Mouse (Mus musculus): Measurements from ENCODE around the gene Asic2.

Asic2 gene

DNA sequence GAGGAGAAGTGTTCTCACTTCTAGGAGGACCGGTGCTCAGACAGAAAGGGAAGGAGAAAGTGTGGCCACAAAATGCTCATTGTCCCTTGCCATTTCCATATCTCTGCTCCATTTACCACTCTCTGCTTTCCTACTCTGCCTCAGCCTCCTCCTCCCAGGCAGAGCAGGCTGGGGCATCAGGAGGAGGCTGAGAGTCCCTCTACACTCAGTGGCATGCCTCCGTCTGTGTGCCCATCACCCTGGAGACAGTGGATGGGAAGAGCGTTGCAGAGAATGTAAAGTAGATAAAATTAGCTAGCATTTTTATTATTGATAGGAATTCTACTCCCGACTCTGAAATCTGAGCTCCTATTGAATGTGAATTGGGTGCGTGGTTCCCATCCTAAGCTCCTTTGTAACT is 984.7 kb downstream of the Asic2 start:
- WGBS: 57% methylated on average over 5 of the region's 5 CpGs

DNA sequence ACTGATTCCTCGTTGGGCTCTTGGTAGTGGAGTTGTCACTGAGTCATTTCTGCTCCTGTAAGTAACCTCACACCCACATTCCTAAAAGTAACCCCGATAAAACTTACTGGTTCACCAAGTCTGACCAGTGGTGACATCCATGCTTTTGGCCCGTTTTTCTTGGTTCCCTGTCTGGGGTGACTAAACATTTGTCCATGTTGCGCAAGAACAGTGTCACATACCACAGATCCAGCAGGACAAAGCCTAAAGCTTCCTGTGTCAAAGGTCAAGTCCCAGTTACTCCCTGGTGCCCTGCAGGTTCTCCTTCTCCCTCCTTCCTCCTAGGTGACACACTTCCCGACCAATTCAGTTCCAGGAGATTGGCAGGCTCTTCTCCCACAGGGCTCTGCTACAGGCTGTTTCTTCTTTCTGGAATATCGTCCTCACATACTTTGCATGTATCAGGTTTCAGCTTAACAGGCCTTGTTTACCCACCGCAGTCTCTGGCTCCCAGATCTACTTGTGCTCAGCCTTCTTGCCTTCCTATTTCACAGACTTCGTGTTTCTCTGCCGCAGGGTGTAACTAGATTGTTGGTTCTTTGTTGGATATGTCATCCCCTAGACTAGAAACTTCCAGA is 991.9 kb downstream of the Asic2 start:
- 72% methylated on average over 9 of the region's 9 CpGs for WGBS

DNA sequence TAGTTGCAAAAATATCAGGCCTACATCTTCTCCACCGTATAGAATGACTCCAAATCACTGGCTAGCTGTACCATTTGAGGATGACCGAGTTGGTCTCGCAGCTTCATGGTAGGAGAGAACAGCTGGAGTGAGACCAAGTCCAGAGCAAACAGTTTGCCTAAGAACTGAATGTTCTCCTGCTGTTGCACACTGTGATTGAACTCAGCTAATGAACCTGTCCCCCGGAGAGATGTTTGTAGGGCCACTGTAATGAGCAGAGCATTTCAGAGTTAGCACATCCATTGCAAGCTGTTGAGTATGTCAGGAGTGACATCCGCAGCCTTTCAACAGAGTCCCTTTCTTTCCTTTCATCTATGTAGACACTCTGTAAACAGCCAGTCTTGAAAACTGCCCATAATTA is 993.6 kb downstream of the Asic2 start:
- WGBS: 61% methylated on average over 5 of the region's 5 CpGs

DNA sequence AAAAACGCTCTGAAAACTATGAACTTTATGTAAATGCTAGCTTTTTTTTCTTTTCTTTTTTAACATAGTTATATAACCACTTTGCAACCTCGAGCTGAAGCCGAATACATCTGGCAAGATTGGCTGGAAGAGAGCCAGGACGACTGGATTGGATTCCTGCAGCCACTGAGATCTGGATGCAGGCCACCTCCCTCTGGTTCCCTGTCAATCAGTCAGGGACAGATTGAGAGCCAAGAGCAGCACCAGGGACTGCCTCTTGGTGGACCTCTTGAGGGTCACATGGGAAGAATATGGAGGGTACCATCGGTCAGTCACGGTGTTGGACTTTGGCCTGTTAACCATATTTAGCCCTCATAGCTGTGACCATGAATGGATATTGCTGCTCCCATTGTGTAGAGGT is 994.3 kb downstream of the Asic2 start:
- WGBS: 40% methylated on average over 6 of the region's 6 CpGs

DNA sequence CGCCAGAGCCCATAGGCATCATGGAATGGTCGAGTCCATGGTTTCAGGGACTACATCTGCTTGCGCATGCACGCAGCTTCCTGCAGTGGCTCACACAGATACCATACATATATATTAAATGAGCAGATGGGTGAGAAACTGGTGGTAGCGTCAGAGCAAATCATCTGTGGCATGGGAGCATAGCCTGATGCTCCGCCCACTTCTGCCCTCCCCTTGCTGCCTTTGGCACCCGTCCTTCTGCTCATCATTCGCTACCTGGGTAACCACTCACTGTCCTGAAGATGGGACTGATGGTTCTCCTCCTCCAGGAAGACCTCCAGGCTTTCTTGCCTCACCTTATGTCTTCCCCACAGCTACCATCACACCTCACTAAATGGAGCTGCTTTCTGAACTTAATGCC is 995.0 kb downstream of the Asic2 start:
- WGBS: 94% methylated on average over 8 of the region's 8 CpGs

DNA sequence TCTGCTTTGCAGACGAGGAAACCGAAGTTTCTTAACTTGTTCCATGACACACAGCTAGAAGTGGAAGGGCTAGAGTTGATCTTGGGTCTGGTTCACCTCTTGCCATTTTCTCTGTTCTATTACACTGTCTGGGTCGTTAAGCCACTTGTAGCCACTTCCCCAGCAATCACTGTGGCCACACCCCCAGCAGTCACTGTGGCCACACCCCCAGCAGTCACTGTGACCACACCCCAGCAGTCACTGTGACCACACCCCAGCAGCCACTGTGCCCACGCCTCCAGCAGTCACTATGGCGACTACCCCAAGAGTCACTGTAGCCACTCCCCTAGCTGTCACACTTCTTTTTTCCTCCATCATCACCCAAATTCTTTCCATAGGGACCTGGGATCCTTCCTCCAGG is 1000.7 kb downstream of the Asic2 start:
- WGBS: 73% methylated on average over 5 of the region's 5 CpGs

DNA sequence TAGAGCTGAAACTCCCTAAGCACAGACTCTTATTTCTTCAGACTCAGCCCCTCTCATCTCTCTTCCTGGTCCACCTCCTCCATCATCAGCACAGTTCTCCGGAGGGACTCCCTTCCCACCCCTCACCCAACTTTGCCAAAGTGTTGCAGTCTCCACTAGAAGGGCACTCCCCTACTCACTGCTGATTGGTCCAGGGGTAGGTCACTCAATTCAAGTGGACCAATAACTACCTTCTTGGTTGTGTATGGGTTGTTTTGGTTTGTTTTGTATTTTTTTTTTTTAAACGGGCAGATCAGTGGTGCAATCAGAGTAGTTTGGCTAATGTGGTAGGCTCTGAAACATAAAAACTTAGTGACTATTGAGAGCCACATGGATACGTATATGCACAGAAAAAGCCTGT is 1002.2 kb downstream of the Asic2 start:
- WGBS: 41% methylated on average over 3 of the region's 3 CpGs

DNA sequence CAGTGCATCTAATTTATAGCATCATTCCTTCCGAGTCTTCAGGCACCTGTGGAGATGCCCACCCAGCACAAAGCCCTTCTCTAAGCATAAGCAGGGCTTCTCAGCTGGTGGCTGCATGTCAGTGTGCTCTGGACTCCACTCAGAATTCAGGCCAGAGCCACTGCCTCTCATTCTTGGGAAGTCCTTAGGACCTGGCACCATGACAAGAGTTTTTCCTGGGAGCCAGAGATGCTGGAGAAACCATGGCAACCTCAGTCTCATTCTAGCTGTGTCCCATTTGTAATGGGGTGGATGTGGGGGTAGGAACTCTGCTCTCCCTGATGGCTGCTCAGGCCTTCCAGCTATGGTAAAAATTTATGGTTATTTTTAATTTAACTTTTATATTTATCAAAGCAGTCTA is 1006.9 kb downstream of the Asic2 start:
- WGBS: 21% methylated on average over 1 of the region's 1 CpGs

DNA sequence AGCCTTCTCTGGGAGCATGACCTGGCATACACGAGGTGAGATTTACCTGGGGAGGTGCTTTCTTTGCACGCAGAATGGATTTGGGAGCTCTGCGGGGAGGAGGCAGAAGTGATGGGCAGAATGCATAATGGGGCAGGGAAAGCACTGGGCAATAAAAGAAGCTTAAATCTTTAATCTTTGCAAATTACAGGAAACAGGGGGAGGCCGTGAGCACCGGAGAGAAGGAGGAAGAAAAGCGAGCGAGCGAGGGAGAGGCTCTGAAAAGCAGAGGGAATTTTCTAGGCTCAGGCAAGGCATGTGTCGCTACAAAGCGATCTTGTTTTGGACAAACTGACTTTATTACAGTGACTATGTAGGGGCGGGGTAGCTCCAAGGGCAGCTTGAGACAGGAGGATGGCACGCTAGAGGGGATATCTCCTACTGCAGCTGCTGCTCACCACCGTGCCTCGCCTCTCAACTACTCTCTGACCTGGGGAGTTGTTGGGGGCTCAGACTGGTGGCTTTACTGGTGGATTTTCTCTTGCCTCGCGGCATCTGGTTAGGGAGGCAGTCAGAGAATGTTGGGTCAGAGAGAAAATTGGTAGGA is 1010.1 kb downstream of the Asic2 start:
- 34% methylated on average over 16 of the region's 16 CpGs for WGBS

DNA sequence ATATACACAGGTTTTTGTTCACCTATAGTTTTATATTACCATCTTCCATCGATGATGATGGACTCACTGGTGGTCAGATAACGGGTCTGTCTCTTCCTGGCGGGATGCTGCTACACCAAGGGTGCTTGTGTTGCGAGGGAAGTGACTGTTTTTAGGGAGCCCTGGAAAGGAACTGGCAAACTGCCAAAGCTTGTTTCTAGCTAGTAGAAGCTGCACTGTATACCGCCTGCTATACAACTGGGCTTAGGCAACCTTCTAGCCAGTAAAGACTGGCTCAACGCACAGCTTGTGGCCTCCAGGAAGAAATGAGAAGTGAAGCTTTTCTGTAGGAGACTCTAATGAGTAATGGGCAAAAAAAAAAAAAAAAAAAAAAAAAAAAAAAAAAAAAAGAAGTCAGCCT is 1012.3 kb downstream of the Asic2 start:
- WGBS: 60% methylated on average over 6 of the region's 6 CpGs

DNA sequence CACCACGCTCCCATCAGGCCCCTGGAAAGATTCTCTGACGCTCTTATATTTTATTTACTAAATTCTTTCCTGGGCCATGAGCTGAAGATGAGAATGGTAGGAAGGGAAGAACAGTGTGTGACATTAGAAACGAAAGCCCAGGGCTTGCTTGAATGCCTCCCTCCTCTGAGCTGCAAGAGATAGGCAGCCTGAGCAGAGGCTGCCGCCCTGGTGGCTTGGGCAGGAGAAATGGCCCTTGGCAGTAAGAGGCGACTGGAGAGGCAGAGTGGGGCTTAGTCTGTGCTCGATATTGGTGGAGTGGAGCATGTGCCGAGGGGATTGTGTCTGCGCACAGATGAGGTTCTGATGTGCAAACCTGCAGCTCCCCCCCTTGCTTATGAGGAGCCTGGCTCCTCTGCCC is 1014.1 kb downstream of the Asic2 start:
- 67% methylated on average over 8 of the region's 8 CpGs for WGBS

DNA sequence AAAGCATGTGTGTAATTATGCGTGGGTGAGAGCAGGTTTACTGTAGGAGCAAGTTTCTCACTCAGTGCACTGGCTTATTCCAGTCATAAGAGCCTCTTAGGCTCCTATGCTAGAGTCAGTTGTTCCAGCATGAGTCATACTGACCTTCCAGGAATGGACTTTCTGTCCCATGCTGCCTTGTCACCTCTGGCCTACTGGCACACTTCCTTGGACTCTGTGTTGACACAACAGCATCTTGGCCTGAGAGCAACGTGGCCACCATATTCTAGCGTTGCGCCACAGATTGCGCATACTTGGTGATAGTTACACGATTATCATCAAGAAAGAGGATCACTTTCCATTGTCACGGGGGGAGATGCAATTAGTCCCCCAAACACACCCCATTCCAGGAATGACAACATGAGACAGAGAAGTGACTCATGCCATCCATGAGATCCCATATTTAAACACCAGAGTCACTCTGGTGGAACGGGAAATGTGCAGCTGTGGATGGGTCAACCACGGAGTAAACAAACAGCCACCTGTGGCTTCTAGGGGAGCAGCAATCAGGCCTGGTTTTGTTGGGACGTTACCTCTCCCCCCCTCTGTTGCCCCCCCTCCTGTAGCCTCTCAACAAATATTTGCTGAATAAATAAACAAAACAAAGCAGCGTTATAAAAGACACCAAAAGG is 1019.1 kb downstream of the Asic2 start:
- WGBS: 76% methylated on average over 11 of the region's 11 CpGs

DNA sequence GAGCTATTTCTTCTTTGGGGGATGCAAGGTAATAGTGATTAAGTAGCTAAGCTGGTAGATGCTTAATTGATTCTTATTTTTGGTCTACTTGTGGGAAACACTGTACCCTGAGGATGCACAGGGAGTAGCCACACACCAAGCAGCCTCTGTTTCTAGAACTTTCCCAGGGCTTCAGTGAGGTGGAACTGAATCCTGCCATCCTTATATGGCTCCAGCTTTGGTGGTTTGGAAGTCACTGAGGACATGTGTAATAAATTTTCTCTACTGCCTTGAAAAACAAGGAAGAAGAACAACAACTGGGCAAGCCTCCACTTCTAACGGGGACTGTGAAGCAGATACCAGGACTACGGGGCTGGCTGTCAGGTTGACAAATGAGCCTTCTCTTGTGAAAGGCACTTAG is 1020.2 kb downstream of the Asic2 start:
- 75% methylated on average over 2 of the region's 2 CpGs for WGBS

DNA sequence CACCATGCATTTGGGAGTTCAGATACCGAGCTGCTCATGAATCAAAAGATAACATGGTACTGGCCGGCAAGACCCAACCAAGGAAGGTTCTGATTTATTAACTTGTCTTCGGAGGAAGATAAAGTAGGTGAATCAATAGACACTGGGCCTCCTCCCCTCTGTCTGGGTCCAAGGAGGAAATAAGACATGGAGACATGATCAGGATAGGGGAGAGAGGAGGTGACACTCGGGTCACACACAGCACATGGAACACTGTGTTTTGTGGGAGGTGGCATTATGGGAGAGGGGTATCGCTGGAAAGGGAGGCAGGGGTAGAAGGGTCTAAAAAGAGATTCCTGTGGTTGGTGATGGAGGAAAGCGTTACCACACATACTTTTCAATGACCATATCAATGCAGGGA is 1022.1 kb downstream of the Asic2 start:
- WGBS: 94% methylated on average over 6 of the region's 6 CpGs

DNA sequence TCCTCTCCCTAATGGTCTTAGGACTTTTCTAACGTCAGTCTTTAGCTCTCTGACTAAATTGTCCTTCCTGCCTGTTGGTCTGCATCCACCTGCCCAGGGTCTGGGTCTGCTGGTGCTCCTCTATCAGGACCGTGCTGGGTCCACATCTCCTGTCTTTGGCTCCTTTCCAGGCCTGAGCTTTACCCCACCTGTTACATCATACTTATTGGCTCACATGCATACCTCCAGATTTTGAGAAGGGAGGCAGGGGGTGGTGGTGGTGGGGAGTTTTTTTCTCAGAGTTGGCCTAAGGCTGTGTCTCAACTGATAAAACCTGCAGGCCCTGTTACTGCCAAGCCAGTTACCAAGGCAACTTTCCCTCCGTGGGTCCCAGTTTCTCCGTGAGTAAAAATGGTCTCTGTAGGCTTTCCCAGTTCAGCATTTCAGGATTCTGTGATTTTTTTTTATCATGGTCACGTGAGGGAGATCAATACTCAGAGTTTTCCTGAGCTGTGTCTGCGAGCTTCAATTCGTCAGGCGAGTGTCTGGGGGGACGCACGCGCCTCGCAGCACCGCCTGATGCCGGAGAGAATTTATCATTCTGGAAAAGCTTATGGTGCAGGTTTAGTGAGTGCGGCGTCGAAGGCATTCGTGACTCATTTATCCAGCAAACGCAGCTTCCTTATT is 1044.8 kb downstream of the Asic2 start:
- 45% methylated on average over 19 of the region's 19 CpGs for WGBS

DNA sequence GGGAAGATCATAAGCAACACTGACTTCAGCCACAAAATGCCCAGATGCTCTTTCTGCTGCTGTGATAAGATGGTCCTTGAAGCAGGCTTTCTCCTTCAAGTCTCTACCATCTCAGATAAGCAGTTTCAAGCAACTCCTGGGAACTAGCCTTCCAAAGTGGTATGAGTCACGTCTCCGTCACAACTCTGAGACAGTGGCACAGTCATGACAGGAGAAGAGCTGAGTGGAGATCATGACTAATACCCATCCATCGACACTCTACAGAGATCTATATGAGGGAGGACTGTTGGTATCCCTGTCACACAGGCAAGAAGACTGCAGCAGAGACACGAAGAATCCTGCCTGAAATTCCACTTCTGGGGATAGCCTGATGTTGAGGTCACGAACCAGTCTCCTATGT is 1049.9 kb downstream of the Asic2 start:
- 61% methylated on average over 5 of the region's 5 CpGs for WGBS

DNA sequence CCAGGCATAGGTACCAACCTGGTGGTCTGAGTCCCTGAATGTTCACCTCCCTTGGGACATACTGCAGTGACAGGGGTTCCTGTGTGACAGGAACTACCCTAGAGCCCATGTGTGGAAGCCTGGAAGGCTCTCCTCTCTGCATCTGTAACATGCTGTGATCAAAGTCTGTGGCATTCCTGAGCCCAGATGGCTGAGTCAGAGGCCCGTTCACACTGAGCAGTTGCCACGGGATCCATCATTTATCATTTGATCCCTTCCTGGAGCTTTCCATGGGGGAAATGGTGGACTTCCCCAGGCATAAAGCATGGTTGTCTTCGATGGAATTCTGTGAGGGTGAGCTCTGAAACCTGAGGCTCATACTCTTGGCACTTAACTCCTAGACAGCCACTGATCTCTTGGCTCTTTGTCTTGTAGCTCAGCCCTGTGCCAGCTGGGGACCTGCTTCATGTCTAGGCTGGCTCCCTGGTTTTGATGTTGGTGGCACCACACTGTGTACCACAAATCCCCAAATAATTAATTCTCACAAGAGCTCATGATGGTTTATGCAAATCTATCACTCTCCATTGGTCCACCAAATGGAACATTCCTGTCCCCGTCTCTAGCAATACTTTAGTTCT is 1054.7 kb downstream of the Asic2 start:
- 42% methylated on average over 4 of the region's 4 CpGs for WGBS

DNA sequence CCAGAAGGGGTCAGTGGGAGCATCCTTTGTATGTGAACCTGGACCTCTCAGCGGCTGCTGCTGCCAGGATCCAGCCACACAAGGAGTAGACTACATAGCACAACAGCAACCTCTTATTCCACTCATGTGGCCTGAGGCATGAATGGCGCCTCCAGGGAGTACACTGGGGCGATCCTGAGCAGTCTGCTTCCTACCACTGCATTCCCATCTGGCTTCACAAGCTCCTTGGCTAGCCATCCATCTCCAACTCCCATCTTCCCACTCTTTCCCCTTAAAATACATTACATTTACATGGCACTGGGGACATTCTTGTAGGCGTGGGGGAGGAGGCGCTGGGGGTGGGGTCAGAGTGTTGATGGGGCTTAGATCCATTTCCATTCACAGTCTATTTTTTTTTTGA is 1055.5 kb downstream of the Asic2 start:
- WGBS: 61% methylated on average over 5 of the region's 5 CpGs

DNA sequence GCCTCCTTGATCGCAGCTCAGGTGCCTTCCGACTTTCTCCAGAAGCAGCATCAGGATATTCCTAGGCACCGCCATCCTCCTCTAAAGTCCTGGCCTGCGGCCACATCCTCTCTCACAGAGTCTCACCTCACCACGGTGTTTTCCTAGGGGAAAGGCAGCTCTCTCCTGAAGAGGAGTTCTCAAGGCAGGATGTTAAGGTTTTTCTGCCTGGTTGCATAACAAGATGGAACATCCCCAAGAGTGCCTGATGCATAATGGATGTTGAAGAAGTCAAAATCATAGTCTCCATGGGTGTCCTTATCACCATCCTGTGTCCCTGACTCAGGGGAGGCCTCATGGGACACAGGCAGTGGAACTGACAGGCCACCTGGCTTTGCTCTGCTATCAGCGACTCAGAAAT is 1060.4 kb downstream of the Asic2 start:
- 64% methylated on average over 6 of the region's 6 CpGs for WGBS

DNA sequence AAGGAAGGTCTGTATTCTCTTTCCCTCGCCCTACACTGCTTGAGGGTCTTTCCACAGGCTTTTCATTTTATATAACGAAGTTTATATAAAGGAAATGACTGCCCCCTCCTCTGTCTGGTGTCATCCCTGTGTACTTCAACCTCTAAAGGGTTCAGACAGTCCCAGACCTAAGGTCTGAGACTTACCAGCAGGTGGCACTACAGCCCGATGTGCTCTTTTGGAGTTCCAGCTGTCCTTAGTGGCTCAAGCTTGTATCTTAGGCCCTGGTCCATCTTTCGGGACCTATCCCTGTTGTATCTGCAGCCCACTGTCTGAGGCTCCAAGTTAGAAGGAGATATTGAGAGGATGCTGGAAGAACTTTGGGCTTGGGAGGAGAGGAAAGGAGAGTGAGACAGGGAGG is 1061.8 kb downstream of the Asic2 start:
- WGBS: 38% methylated on average over 4 of the region's 4 CpGs

DNA sequence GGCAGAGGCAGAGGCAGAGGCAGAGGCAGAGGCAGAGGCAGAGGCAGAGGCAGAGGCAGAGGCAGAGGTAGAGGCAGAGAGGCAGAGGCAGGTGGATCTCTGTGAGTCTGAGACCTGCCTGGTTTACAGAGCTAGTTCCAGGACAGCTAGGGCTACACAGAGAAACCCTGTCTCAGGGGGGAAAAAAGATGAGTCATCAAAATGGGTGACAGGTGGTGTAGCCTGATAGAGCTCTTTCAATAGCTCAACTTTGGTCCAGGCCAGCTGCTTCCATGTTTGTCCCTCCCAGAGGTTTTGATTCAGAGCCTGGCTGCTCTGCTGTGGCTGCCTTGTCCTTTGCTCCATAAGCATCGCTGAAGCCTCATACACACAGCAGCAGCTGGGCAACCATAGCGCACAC is 1063.7 kb downstream of the Asic2 start:
- 77% methylated on average over 2 of the region's 2 CpGs for WGBS

DNA sequence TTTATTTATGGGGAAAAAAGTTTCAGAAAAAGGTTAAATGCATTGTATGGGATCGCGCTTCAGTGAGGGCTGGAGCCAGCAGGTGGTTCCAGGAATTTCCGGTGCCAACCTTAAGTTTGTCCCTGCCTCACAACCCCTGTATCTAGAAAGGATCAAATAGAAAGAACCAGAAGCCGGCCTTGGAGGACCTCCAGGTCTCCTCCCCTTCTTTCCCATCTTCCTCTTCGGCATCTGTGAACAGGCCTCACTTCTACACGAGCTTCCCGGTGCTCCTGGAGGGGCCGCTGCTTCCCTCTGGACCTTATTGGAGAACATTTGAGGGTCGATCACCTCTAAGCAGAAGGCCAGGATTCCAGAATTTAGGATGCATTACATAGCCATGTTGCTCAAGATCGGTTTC is 1064.8 kb downstream of the Asic2 start:
- WGBS: 79% methylated on average over 10 of the region's 10 CpGs

DNA sequence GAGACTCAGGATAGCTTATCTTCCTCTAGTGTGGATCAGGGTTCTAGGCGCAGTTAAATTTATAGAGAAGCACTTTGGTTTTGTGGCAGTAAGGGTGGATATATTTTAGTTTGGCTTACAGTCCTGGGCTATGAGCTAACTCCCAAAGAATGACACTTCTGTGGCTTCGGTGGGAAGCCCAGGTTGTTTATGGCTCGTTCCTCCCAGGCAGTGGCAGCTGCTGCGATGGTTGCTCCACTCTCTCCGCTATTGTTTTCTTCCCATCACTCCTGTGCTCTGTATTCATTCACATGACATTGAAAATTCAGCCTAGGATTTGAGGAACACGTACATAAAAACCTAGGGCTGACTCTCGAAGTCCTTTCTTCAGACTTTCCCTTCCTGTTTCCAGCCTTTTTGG is 1065.6 kb downstream of the Asic2 start:
- 61% methylated on average over 7 of the region's 7 CpGs for WGBS
